Mouse (Mus musculus) left cerebral cortex, postnatal 25 days (tissue): ENCODE results near the gene Vmn1r89. TPM values are rescaled to one million over a fixed set of nuclear protein-coding genes. Genes with fewer than 3 reads are reported as not detected.

ENCODE experiments used
- DNase-seq, 2 experiments: peaks; one replicate each; pipeline ENCODE4 v3.0.0; 2022; ENCODE audit warnings: low spot score in 2 of 2, mixed read lengths in 1 of 2
- intact Hi-C: fragments of 180-260 bp; cut with DNase I; formaldehyde crosslinking; loops from one replicate; pipeline ENCODE4 v1.15.1; 2025
- total RNA-seq, 2 experiments: library from RNA; stranded (reverse); gene quantifications; 2 replicates each; pipeline ENCODE4 v1.2.3; 2021

Gene Vmn1r89
- total RNA-seq = not detected

DNA sequence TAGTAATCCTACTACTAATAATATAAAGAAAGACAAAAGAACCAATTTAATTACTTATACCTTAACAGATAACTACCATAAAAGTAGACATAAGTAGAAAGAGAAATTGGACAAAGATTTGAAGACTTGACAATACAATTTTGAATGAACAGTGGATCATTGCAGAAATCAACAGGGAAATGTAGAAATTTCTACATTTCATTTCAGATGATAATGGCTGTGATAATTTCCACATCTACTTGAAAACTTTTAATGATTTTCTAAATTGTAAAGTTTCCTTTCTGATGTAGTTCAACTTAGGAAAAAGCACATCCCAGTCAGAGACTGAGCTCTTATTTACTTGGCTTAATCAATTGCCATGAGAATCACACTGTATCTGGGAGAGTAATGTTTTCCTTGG, at the start of gene Vmn1r89:
TSS of gene Vmn1r89 (plus strand) at position 301 of the 400 bp plus-strand sequence.
- no peak for DNase-seq
- intact Hi-C loops = loop anchor here (10.0 kb wide), 1 partner anchor 58 kb away; the partner anchor contains the start of gene Vmn1r88

DNA sequence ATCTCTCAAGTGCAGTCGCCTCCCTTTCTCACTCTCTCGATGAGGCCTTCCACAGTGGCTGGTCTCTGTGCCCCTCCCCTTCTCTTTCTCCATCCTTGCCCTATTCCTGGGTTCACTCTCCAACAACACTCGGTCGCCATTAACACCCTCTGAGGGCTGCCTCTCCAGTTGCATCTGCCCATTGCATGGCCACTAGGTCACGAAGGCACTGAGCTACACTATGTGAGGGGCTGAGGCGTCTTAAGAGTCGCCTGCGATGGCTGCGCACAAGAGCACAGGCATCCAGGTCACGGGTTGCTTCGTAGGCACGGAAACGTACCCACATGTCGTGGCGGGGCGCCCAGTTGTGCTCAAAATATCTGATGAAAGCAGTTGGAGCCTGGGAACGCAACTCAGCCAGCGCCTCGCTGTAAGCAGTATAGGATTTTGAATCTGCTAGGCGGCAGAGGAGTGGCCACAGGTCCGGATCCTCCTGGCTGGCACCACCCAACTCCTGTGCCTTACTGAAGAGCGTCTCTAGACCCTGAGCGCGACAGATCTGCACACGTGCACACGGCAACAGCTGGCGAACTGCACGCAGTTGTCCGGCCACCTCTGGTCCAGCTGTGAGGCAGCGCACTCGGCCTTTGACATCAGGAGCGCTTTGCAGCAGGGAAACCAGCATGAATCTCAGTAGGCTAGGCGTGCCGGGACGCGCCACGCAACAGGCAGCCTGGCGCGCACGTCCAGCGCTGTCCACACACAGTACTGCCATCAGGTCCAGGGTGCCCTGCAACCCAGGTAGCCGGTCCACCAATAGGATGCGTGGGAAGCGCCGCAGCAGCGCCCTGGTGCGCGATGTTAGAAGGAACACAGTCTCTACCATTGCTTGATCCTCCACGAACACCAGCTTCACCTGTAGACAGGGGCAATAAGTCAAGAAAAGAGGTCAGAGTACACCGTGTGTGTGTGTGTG, 48.2 kb downstream of the Vmn1r89 start:
- peak in 1 of 2 experiments; percentile 41 for DNase-seq
- intact Hi-C loops = no loop called here

DNA sequence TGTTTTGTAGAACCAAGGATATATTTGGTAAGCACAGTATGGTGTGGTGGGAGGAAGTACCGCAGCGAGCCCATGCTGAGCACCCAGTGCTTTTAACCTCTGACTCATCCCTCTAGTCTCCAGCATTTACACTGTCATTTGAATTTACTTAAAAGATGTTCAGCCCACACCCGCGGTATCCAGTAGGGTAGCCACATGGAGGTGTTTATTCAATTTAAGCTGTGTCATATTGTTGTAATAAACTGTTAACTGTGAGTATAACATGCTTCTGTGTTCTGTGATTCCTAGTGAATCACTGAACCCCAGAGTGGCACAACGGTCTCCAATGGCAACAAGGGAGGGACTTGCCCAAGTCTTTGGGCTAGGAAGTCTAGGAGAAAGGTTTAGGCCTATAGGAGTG, 51.0 kb downstream of the Vmn1r89 start:
- intact Hi-C loops = no loop called here
- DNase-seq = peak in 1 of 2 experiments; percentile 42

DNA sequence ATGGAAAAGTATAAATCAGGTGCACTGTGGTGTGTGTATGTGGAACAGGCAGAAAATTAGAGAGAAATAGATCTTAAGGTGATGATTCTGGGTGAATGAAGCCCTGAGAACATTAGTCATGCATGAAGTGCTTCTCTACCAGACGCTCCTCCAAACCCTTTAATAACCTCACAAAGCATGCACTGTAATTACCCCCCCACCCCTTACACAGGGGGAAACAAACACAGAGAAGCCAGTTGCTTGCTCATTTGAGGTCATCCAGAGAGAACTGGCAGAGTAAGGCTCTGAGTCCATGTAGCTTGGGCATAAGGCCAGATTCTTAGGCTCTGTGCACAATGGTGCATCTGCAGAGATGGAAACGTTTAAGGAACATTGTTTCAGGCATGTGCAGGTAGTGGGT, 51.6 kb downstream of the Vmn1r89 start:
- DNase-seq = no peak
- intact Hi-C loops = no loop called here

DNA sequence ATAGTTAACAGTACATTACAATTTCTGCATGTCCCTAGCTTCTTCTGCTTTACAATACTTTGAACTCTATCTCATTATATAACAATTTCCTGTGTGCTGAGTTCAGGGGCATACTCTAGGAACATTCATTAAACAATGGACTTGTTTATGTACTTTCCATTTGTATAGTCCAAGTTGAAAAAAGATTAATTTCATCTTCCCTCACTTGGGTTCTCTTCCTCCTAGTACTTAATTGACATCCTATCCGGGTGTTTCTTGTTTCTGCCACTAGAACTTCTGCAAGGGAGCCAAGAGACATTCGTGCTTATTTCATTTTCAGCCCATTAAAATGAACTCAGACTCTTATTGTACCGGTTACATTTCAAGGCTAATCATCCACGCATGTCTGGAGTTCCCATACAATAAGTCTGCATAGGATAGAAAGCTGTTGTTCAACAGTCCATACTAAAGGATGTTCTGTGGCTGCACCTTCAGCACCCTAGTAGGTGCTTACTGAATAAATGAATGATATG, 56.0 kb downstream of the Vmn1r89 start:
- no peak for DNase-seq
- intact Hi-C loops = no loop called here

GRCm38 (mm10) chr7:13269394-13269793, 56.6 kb downstream of the Vmn1r89 start:
- intact Hi-C loops = no loop called here
- no peak for DNase-seq

Other genes with a start within 250 kb of the Vmn1r89 start
- 10 to 100 TPM; 10.3 to 11.9 TPM for gene Zfp324, start 247.2 kb upstream of the Vmn1r89 start, total RNA-seq
- 1 to 10 TPM; 7.6 to 9.0 TPM for gene Zfp446, start 235.2 kb upstream of the Vmn1r89 start, total RNA-seq
- gene Slc27a5, start 214.8 kb upstream of the Vmn1r89 start, total RNA-seq = not detected
- 100 to 1,000 TPM; 210 to 221 TPM for gene Trim28, start 213.9 kb upstream of the Vmn1r89 start, total RNA-seq
- gene Zbtb45, start 203.0 kb upstream of the Vmn1r89 start, total RNA-seq = 10 to 100 TPM; 34.4 to 37.1 TPM
- gene Chmp2a, start 178.2 kb upstream of the Vmn1r89 start, total RNA-seq = 100 to 1,000 TPM; 127 to 131 TPM
- gene Ube2m, start 174.7 kb upstream of the Vmn1r89 start, total RNA-seq = 100 to 1,000 TPM; 219 to 237 TPM
- gene Mzf1, start 158.3 kb upstream of the Vmn1r89 start, total RNA-seq = 10 to 100 TPM; 13.7 to 14.9 TPM
- gene Vmn1r85, start 117.8 kb upstream of the Vmn1r89 start, total RNA-seq = not detected
- not detected for gene Vmn1r86, start 93.1 kb upstream of the Vmn1r89 start, total RNA-seq
- gene Vmn1r87, start 72.9 kb upstream of the Vmn1r89 start, total RNA-seq = not detected
- under 1 TPM; 0.16 to 0.25 TPM for gene Vmn1r88, start 53.5 kb upstream of the Vmn1r89 start, total RNA-seq
- gene Lig1, start 64.3 kb downstream of the Vmn1r89 start, total RNA-seq = 1 to 10 TPM; 7.6 to 7.9 TPM
- 10 to 100 TPM; 14.0 to 15.5 TPM for gene Zswim9, start 65.7 kb downstream of the Vmn1r89 start, total RNA-seq
- under 1 TPM; 0.16 to 0.37 TPM for gene Pla2g4c, start 111.6 kb downstream of the Vmn1r89 start, total RNA-seq
- under 1 TPM; 0.30 to 0.32 TPM for gene Cabp5, start 185.1 kb downstream of the Vmn1r89 start, total RNA-seq
- gene Bsph1, start 237.8 kb downstream of the Vmn1r89 start, total RNA-seq = not detected